Mouse (Mus musculus) forebrain, embryonic 12.5 days (tissue): ENCODE measurements around the gene Mrpl45. TPM values are rescaled to one million over a fixed set of nuclear protein-coding genes. Genes with fewer than 3 reads are reported as not detected.

Source experiments
- ATAC-seq: fragments of 200-750 bp; cut with Nextera tagmentation; 2 replicates; pipeline ENCODE4 v1.8.0; 2017; ENCODE audit warnings: moderate TSS enrichment; ENCODE audit not compliant: low FRiP score
- H3K27ac ChIP-seq: fragments of 300-500 bp; sonication (generic); 2 replicates; pipeline ENCODE4 v1.5.1; 2016; ENCODE audit warnings: mild to moderate bottlenecking
- H3K27me3 ChIP-seq: fragments of 300-500 bp; sonication (generic); 2 replicates; pipeline ENCODE4 v1.6.1; 2016; ENCODE audit warnings: mild to moderate bottlenecking
- H3K36me3 ChIP-seq: fragments of 300-500 bp; sonication (generic); replicated peaks from 2 replicates; pipeline ENCODE4 v1.6.1; 2016; ENCODE audit warnings: mild to moderate bottlenecking
- H3K4me1 ChIP-seq: fragments of 300-500 bp; sonication (generic); 2 replicates; pipeline ENCODE4 v1.6.1; 2016
- H3K4me2 ChIP-seq: fragments of 300-500 bp; sonication (generic); 2 replicates; pipeline ENCODE4 v1.6.1; 2016; ENCODE audit warnings: mild to moderate bottlenecking, moderate library complexity
- H3K4me3 ChIP-seq: fragments of 300-500 bp; sonication (generic); replicated peaks from 2 replicates; pipeline ENCODE4 v1.5.1; 2016; ENCODE audit warnings: mild to moderate bottlenecking
- H3K9ac ChIP-seq: fragments of 300-500 bp; sonication (generic); 2 replicates; pipeline ENCODE4 v1.6.1; 2016; ENCODE audit warnings: mild to moderate bottlenecking
- H3K9me3 ChIP-seq: fragments of 300-500 bp; sonication (generic); 2 replicates; pipeline ENCODE4 v1.6.1; 2016
- WGBS: fragments of 180-500 bp; shearing (Covaris S2); methylation state at CpG from one replicate; pipeline ENCODE4 v1.1.7; 2016; 5-methylcytosine and 5-hydroxymethylcytosine counted together
- polyA plus RNA-seq: library from polyadenylated mRNA; unstranded; fragments of >200 nt; fragmentation: Nextera tagmentation; extraction: Ambion mirVana; gene quantifications from 2 replicates; pipeline ENCODE4 v1.2.1, GENCODE M21; 2016

Mrpl45 gene
- polyA plus RNA-seq, 1 experiment from 2014 or later: 51.3 TPM

- WGBS: 55% methylated on average over 21 of the region's 21 CpGs
- no peak for ATAC-seq
- H3K27ac ChIP-seq: no peak overlapping the region
Observed at GRCm38 (mm10) chr11:97338302-97338976, 22.9 kb downstream of the Mrpl45 start.

GRCm38 (mm10) chr11:97338977-97339315, 23.4 kb downstream of the Mrpl45 start:
- Histone ChIP-seq H3K4me1 (peaks cover 3% of the 10 kb centered on the region; the same call in 1 of the 2 replicates), H3K9me3 (no peaks in the 10 kb centered on the region), H3K27ac (no peak overlapping the region), H3K9ac (no peak overlapping the region), H3K27me3 (peaks cover 31% of the 10 kb centered on the region), H3K36me3 (no peaks in the 10 kb centered on the region), H3K4me2 (0 out of 2 replicates have a peak overlapping the region, but pooled peaks have one; percentile 15), H3K4me3 (no peak overlapping the region; the same call in 1 of the 2 replicates)
- WGBS: 46% methylated on average over 17 of the region's 17 CpGs
- ATAC-seq: no peak

More at GRCm38 (mm10) chr11:97338302-97338976, 22.9 kb downstream of the Mrpl45 start:
- Histone ChIP-seq H3K27me3 (peaks cover 31% of the 10 kb centered on the region), H3K9me3 (no peaks in the 10 kb centered on the region), H3K4me2 (0 out of 2 replicates have a peak overlapping the region, but pooled peaks have one; percentile 15), H3K4me3 (no peak overlapping the region), H3K36me3 (no peaks in the 10 kb centered on the region), H3K9ac (no peak overlapping the region), H3K4me1 (peaks cover under 1% of the 10 kb centered on the region; the same call in 1 of the 2 replicates)

GRCm38 (mm10) chr11:97343175-97343574, 27.7 kb downstream of the Mrpl45 start:
- peaks cover 10% of the 10 kb centered on the region; the same call in 1 of the 2 replicates for H3K27me3 ChIP-seq
- no peak overlapping the region for H3K27ac ChIP-seq
- H3K9me3 ChIP-seq: no peaks in the 10 kb centered on the region
- WGBS: 52% methylated on average over 6 of the region's 8 CpGs
- H3K36me3 ChIP-seq: no peaks in the 10 kb centered on the region
- no peak for ATAC-seq
- H3K9ac ChIP-seq: no peak overlapping the region
- no peak overlapping the region for H3K4me3 ChIP-seq
- peaks cover 3% of the 10 kb centered on the region; the same call in 1 of the 2 replicates for H3K4me1 ChIP-seq
- H3K4me2 ChIP-seq: no peak overlapping the region

- Histone ChIP-seq H3K9me3 (no peaks in the 10 kb centered on the region), H3K27ac (no peak overlapping the region), H3K36me3 (no peaks in the 10 kb centered on the region), H3K4me1 (peaks cover 3% of the 10 kb centered on the region; the same call in 1 of the 2 replicates), H3K4me3 (no peak overlapping the region), H3K9ac (no peak overlapping the region), H3K27me3 (peaks cover 7% of the 10 kb centered on the region; the same call in 1 of the 2 replicates), H3K4me2 (no peak overlapping the region)
- 34% methylated on average over 17 of the region's 17 CpGs for WGBS
- no peak for ATAC-seq
Observed at GRCm38 (mm10) chr11:97343619-97344018, 28.1 kb downstream of the Mrpl45 start.

- no peak for ATAC-seq
- 0 out of 2 replicates have a peak, but pooled peaks cover 2% of the 10 kb centered on the region for H3K9me3 ChIP-seq
- no peak overlapping the region for H3K4me2 ChIP-seq
- H3K36me3 ChIP-seq: no peaks in the 10 kb centered on the region
- H3K9ac ChIP-seq: no peak overlapping the region
- 85% methylated on average over 10 of the region's 10 CpGs for WGBS
- no peak overlapping the region for H3K27ac ChIP-seq
- no peak overlapping the region for H3K4me3 ChIP-seq
- peaks cover 14% of the 10 kb centered on the region for H3K4me1 ChIP-seq
- 0 out of 2 replicates have a peak, but pooled peaks cover 3% of the 10 kb centered on the region for H3K27me3 ChIP-seq
Observed at GRCm38 (mm10) chr11:97345446-97345845, 29.9 kb downstream of the Mrpl45 start.

GRCm38 (mm10) chr11:97346383-97346782, 30.9 kb downstream of the Mrpl45 start:
- Histone ChIP-seq H3K9me3 (0 out of 2 replicates have a peak, but pooled peaks cover 2% of the 10 kb centered on the region), H3K4me3 (no peak overlapping the region), H3K36me3 (no peaks in the 10 kb centered on the region), H3K27ac (no peak overlapping the region), H3K4me1 (peaks cover 23% of the 10 kb centered on the region), H3K4me2 (no peak overlapping the region), H3K27me3 (peaks cover 6% of the 10 kb centered on the region; the same call in 1 of the 2 replicates), H3K9ac (no peak overlapping the region)
- ATAC-seq: no peak
- WGBS: 85% methylated on average over 9 of the region's 9 CpGs

DNA sequence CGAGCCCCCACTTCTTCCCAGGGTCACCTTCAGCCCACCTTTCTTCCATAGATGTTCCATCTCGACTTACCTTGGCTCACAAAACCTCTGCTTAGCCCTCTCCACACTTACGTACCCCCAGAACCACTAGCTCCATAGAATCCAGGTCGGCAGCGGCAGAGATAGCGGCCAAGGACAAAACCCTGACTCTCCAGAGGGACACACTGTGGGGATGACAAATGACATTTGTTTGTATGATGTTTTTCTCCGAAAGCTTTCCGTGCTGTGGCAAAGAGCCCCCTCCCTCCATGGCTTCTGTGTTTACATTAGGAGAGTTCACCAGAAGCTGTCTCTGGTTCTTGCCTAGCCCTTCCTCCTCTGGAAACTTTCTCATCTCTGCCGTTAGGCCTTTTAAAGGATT, 31.8 kb downstream of the Mrpl45 start:
- Histone ChIP-seq H3K4me2 (no peak overlapping the region), H3K36me3 (no peaks in the 10 kb centered on the region), H3K9me3 (0 out of 2 replicates have a peak, but pooled peaks cover 2% of the 10 kb centered on the region), H3K4me1 (peaks cover 32% of the 10 kb centered on the region), H3K4me3 (no peak overlapping the region), H3K9ac (no peak overlapping the region), H3K27ac (no peak overlapping the region), H3K27me3 (peaks cover 6% of the 10 kb centered on the region; the same call in 1 of the 2 replicates)
- WGBS: 89% methylated on average over 9 of the region's 9 CpGs
- no peak for ATAC-seq

- 0 out of 2 replicates have a peak, but pooled peaks cover 2% of the 10 kb centered on the region for H3K9me3 ChIP-seq
- peaks cover 6% of the 10 kb centered on the region; the same call in 1 of the 2 replicates for H3K27me3 ChIP-seq
- peak overlapping the region; percentile 63 for H3K27ac ChIP-seq
- H3K4me3 ChIP-seq: no peak overlapping the region
- peak; percentile 69 for ATAC-seq
- 0% methylated on average over 2 of the region's 2 CpGs for WGBS
- no peaks in the 10 kb centered on the region for H3K36me3 ChIP-seq
- H3K9ac ChIP-seq: no peak overlapping the region
- H3K4me2 ChIP-seq: peak overlapping the region; percentile 2; the same call in 1 of the 2 replicates
- H3K4me1 ChIP-seq: peaks cover 32% of the 10 kb centered on the region
Observed at GRCm38 (mm10) chr11:97350035-97350434, 34.5 kb downstream of the Mrpl45 start.

DNA sequence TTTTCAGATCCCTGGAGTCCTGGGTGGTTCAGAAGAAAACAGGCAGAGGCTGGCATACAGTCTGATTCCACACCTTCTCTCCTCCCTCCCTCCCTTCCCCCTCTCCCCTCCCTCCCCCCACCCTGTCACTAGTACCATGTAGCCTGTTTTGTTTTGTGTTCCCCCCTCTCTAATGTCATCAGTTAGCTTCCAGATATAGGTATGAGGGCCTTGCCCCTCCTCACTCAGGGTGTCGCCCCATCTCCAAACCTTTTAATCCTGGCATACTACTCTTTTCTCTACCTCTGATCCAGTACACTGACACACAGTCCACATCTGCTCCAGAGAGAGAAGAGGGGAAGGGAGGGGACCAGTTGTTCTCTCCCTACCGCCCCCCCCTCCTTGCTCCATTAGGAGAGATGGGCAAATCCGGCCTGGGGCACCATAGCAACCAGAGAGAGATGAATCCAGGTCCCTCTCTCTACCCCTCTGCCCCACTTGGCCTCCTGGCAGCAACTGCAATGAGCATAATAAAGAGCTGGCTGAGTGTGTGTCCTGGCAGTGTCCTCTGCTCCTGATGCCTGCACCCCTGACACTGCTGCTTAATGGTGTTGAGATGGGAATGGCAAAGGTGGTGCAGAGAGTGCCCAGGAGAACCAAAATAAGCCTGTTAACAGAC, 36.6 kb downstream of the Mrpl45 start, which contains the start of gene Gpr179:
Gpr179 (minus strand) TSS at position 51 of the 658 bp plus-strand sequence.
- 72% methylated on average over 3 of the region's 3 CpGs for WGBS
- H3K27me3 ChIP-seq: peaks cover 6% of the 10 kb centered on the region; the same call in 1 of the 2 replicates
- no peaks in the 10 kb centered on the region for H3K36me3 ChIP-seq
- no peak for ATAC-seq
- no peak within 1 kb of the TSS for H3K4me2 ChIP-seq
- H3K4me1 ChIP-seq: peaks cover 32% of the 10 kb centered on the region
- H3K9ac ChIP-seq: no peak within 1 kb of the TSS
- H3K9me3 ChIP-seq: 0 out of 2 replicates have a peak, but pooled peaks cover 2% of the 10 kb centered on the region
- no peak within 1 kb of the TSS for H3K4me3 ChIP-seq
- H3K27ac ChIP-seq: no peak within 1 kb of the TSS

- ATAC-seq: no peak
- Histone ChIP-seq H3K4me3 (no peak overlapping the region), H3K36me3 (no peaks in the 10 kb centered on the region), H3K4me2 (no peak overlapping the region), H3K9ac (no peak overlapping the region), H3K4me1 (peaks cover 32% of the 10 kb centered on the region), H3K9me3 (0 out of 2 replicates have a peak, but pooled peaks cover 2% of the 10 kb centered on the region), H3K27me3 (peaks cover 6% of the 10 kb centered on the region; the same call in 1 of the 2 replicates), H3K27ac (no peak overlapping the region)
- WGBS: 74% methylated on average over 4 of the region's 4 CpGs
Observed at GRCm38 (mm10) chr11:97352935-97353597, 37.5 kb downstream of the Mrpl45 start.

- Histone ChIP-seq H3K36me3 (no peaks in the 10 kb centered on the region), H3K27ac (no peak overlapping the region), H3K4me1 (peaks cover 29% of the 10 kb centered on the region), H3K4me3 (no peak overlapping the region), H3K4me2 (no peak overlapping the region), H3K27me3 (peaks cover 6% of the 10 kb centered on the region; the same call in 1 of the 2 replicates), H3K9ac (no peak overlapping the region), H3K9me3 (no peaks in the 10 kb centered on the region)
- 79% methylated on average over 2 of the region's 2 CpGs for whole genome bisulfite sequencing
- no peak for ATAC-seq
Observed at GRCm38 (mm10) chr11:97354646-97355045, 39.1 kb downstream of the Mrpl45 start.

- H3K4me2 ChIP-seq: no peak overlapping the region
- H3K36me3 ChIP-seq: no peaks in the 10 kb centered on the region
- H3K4me1 ChIP-seq: peaks cover 23% of the 10 kb centered on the region
- no peak overlapping the region for H3K4me3 ChIP-seq
- H3K27me3 ChIP-seq: peaks cover 6% of the 10 kb centered on the region; the same call in 1 of the 2 replicates
- WGBS: 91% methylated on average over 7 of the region's 7 CpGs
- no peak for ATAC-seq
- no peaks in the 10 kb centered on the region for H3K9me3 ChIP-seq
- no peak overlapping the region for H3K27ac ChIP-seq
- no peak overlapping the region for H3K9ac ChIP-seq
Observed at GRCm38 (mm10) chr11:97355247-97355646, 39.7 kb downstream of the Mrpl45 start.
